Mouse (Mus musculus): ENCODE data around the gene Spz1. TPM values are rescaled to one million over a fixed set of nuclear protein-coding genes. Genes with fewer than 3 reads are reported as not detected.

The Spz1 gene
- total RNA-seq, 4 experiments from 2014 or later: not detected

DNA sequence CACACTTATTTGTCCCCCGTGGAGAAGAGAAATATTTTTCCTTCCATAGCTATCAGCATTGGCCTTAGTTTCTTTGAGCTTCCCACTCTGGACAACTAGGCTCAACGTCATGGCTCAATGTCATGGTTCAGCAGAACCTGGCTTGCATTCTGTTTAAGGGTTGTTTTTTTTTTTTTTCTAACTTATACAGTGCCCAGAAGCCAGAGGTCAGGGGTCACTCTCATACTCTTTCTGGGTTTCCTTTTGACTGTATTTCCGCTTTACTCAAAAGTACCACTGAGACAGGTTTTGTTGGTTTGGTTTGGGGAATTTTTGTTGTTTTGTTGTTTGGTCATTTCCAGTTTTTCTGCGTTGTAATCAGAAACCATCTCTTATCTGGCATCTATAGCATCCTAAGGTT, 2.2 kb upstream of the Spz1 start:
- DNase-seq: no peak

DNA sequence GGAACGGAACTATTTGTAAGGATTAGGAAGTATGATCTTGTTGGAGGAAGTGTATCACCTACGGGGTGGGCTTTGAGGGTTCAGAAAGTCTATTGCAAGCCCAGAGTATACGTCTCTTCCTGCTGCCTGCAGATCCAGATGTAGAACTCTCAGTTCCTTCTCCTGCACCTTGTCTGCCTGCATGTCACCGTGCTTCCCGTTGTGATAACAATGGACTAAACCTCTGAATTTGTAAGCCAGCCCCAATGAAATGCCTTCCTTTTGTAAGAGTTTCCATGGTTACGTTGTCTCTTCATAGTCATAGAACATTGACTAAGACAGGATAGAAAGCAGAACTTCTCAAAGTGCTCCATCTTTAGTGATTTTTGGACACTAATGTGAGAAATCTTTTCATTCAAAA, 716 bp upstream of the Spz1 start:
- DNase-seq: no peak

DNA sequence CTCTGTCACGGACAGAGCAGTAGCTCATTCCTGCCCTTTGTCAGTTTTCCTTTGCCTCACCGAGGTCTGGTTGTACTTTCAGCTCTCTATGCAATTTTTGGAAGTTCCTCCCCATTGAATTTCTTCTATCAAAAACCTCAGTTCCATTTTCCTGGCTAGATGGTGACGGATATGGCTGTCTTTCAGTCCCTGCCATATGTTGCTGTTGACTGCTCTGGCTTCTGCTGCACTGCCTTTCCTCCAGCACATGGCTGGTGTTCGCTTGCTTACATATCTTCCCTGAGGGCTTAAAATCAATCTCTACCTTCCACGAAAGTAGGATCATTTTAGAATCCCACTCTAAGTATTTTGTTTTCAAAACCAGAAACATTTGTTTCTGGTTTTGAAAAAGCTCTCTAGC, 16.5 kb downstream of the Spz1 start:
- DNase-seq: no peak

DNA sequence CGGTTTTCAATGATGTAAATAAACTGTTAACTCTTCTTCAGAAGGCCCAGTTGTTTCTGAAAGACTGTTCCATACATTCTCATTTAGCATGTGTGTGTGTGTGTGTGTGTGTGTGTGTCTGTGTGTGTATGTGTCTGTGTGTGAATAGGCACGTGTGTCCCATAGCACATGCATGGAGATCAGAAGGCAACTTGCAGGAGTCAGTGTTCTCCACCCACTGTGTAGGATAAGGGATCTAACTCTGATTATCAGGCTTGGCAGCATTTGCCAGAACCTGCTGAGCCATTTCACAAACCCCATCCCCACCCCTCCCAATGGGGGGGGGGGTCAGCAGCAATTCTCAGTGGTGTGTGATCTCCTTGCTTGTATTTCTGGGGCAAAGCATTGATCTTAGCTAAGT, 18.7 kb downstream of the Spz1 start:
- DNase-seq: no peak

DNA sequence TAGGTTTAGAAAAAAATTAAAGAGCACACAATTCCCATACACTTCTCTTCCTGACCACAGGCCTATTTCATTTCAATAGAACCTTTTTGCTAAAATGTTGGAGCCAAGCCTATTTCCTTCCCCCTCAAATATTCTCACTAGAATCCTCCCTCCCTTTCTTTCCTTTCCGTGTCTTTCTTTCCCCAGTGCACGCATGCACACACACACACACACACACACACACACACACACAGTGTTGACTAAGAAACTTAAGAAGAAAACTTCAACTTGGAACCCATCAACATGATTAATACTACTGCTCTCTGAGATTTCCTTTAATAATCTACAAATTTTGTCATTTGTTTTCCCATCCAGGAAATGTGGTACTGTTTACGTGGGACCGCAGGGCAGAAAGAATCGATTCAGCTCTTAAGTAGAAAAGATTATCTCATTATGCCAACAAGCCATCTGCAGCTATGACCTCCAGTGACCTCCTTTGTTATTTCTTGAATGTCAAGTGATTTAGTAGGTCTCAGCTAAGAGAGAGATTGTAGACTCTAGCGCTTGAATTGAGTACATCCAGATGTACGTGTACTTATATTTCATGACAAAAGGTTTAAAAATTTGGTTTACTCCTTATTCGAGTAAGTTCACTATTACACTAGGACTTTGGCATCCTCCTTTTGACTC, 19.4 kb downstream of the Spz1 start:
- DNase-seq: no peak

DNA sequence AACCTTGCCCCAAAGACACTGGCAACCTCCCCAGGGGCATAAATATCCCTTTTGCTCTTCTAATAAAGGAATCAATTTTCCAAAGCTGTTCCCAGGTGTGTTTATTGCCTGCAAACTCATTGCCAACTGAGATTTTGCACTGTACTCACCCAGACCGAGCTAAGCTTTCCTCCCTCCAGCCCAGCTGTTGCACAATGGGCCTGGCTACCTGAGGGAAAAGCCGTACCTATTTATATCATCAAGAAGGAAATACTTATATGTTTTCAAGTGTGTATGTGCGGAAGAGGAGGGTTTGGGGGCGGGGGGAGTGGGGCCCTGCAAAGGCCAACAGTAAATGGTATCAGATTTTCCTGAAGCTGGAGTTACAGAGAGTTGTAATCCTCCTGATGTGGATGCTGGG, 28.9 kb downstream of the Spz1 start:
- no peak for DNase-seq

DNA sequence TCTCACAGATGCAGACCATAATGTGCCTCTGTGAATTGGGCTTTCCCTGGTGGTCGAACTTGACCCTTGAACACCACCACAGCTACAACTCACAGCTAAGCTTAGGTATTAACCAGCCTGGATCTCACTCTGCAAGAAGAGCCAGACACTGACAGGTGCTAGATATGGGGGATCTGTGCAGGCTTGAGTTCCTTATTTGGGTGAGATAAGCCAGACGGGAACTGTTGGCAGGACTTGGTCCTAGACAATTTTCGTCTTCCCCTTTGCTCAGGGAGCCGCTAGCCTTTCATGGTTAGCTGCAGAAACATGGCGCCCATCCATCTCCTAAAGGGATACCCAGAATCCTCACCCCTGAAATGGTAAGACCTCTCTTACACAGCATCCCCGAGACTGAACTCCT, 35.0 kb downstream of the Spz1 start:
- no peak for DNase-seq

DNA sequence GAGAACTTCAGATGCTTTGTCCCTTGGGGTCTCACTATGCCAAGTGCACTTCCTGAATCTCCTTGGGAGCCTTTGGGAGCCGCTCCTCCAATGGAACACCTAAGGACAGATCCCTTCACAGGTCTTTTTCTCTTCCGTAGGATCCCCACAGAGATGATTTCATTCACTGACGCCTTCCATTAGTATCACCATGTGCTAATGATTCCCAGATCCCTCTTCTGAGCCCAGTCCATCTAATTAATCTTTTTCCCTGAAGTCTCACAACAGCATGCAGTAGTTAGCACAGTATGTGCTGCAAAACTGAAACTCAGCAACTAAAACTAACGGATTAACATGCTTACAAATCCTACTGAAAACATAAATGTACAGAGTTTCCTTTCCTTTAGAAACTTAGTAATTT, 36.8 kb downstream of the Spz1 start:
- no peak for DNase-seq

DNA sequence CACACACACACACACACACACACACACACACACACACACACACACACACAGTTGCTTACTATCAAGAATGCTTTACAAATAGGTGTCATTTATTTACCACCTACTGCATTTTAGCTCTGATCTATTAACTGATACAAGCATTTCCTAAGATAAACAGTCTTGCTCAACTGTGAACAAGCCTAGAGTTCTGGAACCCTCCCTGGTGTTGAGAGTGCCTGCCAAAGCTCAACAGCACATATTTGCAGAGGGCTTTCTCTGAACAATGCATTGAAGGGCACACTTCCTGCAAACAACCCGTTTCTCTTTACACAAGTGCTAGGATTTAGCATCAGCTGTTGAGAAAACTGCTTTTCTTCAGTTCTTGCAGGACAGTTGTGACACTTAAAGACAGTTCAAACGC, 42.2 kb downstream of the Spz1 start:
- no peak for DNase-seq

DNA sequence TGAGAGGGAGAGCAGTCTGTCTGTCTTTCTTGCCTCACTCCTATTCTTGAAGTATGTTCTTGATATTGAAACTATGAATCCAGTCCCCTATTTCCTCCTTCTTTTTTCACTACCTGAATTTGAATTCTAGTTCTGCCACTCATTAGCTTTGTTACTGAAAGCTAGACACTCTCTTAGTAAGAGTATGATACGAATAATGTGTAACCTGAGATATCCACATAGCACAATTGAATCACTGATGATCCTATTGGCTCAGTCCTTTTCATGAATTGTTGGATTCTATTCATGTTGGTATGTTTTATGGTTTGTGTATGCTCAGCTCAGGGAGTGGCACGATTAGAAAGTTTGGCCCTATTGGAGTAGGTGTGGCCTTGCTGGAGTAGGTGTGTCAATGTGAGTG, 43.8 kb downstream of the Spz1 start:
- no peak for DNase-seq

DNA sequence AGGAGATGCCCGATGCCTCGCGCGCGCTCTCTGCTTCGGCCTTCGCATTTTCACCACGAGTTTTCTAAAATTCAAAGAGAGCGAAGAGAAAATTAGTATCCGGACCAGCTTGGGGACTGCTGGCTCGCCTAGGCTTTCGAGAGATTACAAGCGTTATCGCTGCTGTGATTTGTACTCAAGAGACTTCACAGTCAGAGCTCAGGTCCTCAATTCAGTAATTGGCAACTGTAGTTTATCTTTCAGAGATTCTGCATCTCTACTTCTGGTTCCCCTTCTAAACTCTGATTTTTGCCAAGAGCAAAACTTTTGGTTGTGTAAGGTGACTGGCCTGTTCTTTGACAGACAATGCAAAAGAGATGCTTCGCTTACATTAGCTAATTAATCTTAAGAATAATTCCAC, 44.7 kb downstream of the Spz1 start:
- no peak for DNase-seq

DNA sequence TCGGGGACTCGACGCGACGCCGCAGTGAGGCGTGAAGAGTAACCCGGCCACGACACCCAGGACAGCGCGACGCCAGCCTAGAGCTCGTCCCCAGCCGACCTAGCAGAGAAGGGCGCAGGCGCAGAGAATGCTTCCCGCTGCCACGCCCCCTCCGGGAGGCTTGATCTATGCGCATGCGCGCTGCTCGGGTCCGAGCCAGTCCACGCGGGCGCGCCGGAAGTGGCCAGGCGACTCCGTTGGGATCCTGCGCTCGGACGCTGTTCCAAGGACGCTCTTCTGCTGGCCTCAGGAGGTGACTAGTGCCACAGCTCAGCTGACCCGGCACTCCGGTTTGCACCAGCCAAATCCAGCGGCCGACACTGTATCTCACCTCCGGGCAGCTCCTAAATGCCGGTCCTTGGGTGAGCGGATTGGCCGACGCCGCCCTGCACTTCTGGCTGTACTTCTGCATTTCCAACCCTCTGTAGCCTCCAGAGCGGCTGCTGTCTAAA, 45.2 kb downstream of the Spz1 start, which contains the start of gene Zfyve16:
TSS of gene Zfyve16 (minus strand) at position 148 of the 491 bp plus-strand sequence.
- DNase-seq: peak; percentile 96

DNA sequence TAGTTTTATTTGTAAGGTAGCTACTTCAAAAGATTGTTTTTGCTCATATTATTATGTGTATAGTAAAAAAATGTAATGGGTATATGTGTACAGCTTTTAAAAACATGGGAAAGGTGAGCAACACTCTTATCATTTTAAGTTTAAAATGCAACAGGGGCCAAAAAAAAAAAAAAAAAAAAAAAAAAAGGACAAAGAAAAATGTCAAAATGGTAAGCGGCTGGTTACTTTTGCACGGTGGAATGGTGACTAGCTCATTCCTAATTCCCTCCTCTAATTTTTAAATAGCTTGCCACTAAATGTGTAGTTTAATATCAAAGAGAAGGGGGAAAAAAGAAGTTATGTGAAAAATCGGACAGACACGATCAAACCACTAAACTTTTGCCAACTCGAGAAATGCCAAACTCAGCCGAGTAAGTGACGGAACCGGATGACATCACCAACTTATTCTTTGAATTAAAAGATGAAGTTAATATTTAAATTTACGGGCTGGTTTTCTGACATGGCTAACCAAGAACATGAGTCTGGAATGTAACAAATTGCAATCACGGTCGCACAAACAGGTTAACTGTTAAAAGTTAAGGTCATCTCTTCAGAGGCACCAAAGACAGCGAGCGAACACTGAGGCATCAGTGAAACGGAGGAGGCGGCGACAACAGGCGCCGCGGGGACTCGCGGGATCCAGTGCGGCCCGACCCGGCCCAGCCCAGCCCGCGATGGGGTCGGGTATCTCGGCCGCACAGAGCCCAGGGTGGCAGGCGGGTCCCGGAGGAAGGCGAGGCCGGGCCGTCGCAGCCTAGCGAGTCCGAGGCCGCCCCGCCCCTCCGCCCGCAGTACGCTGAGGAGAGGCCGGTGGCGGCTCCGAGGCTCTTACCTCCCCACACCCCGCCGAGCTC, 45.9 kb downstream of the Spz1 start:
- DNase-seq: no peak

Other genes with a start within 250 kb of the Spz1 start
- gene Dhfr, start 221.4 kb downstream of the Spz1 start, total RNA-seq (2022): 1 to 10 TPM; 3.3 to 3.6 (median 3.4) TPM
- 10 to 100 TPM; 21.4 to 29.9 (median 26.2) TPM for gene Msh3, start 221.2 kb downstream of the Spz1 start, total RNA-seq (2022)
- 1 to 10 TPM in 2 of 4 experiments, under 1 TPM in 2; 0.64 to 1.2 (median 1.1) TPM for gene Ankrd34b, start 150.3 kb downstream of the Spz1 start, total RNA-seq (2022)
- 1 to 10 TPM; 4.2 to 9.2 (median 7.1) TPM for gene Fam151b, start 92.2 kb downstream of the Spz1 start, total RNA-seq (2022)
- gene Zfyve16, start 45.3 kb downstream of the Spz1 start, total RNA-seq (2022): 10 to 100 TPM; 23.9 to 39.6 (median 30.0) TPM
- 100 to 1,000 TPM in 2 of 4 experiments, 10 to 100 TPM in 2; 59.0 to 203 (median 126) TPM for gene Serinc5, start 34.9 kb upstream of the Spz1 start, total RNA-seq (2022)
- 1 to 10 TPM; 2.5 to 4.6 (median 3.3) TPM for gene Thbs4, start 218.6 kb upstream of the Spz1 start, total RNA-seq (2022)

Data from adrenal gland, adult 8-10 months (tissue).